Mouse (Mus musculus): ENCODE measurements at regions not wholly inside any gene's neighbourhood (a gene's known extent, or its start where the extent isn't known, plus 50 kb on each side); places are given as distances from the start of the nearest gene placed in this dataset.

DNA sequence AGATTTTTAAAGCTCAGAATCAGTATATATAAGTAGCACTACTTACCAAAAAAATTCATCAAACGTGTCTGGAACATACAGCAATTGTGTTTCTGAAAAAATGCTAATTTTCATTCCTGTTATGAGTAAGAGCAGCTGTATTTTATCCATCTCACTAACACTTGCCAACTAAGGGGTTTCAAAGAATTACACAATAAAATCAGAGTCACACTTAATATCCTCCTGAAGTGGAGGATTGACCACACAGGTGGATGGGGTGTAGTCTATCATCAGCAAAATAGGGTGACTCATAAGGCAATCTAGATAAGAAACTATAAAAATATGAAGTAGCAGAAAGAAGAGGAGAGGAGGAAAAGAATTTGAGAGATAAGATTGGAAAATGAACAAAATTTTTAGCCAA, 102.0 kb downstream of the Hpgd start:
- Histone ChIP-seq H3K4me1 (no peaks in the 10 kb centered on the region), H3K27me3 (replicated peaks) (no peaks in the 10 kb centered on the region), H3K27ac (no peak overlapping the region), H3K4me3 (replicated peaks) (no peak overlapping the region), H3K4me2 (no peak overlapping the region), H3K9me3 (no peaks in the 10 kb centered on the region), H3K36me3 (no peaks in the 10 kb centered on the region), H3K9ac (no peak overlapping the region)
- 43% methylated on average over 1 of the region's 1 CpGs for WGBS
- ATAC-seq (ENCODE audit: insufficient read depth, low FRiP score, low read depth), result no peak

GRCm38 (mm10) chr8:56392626-56393025, 98.2 kb downstream of the Hpgd start:
- no peak for ATAC-seq (ENCODE audit: insufficient read depth, low FRiP score, low read depth)
- Histone ChIP-seq H3K27ac (no peak overlapping the region), H3K4me3 (replicated peaks) (no peak overlapping the region), H3K9me3 (no peaks in the 10 kb centered on the region), H3K36me3 (no peaks in the 10 kb centered on the region), H3K4me1 (no peaks in the 10 kb centered on the region), H3K9ac (no peak overlapping the region), H3K4me2 (no peak overlapping the region), H3K27me3 (replicated peaks) (no peaks in the 10 kb centered on the region)
- 42% methylated on average over 2 of the region's 2 CpGs for WGBS

DNA sequence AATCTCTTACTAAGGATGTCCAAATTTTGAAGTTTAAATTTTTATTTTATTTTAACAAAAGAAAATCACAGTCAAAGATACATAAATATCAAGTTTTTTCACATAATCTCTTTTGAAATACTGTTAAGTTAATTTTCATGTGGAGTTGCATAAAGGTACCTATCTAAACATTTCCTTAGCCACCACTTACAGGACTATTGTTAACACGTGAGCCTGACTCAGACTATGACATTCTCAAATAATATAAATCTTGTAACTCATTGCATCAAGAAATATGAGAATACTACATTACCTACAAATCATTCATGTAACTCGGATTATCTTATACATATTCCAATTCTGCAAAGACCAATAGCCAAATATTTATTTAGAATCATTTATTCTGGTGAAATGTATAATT, 97.8 kb downstream of the Hpgd start:
- H3K36me3 ChIP-seq, result no peaks in the 10 kb centered on the region
- no peaks in the 10 kb centered on the region for H3K4me1 ChIP-seq
- H3K9ac ChIP-seq, result no peak overlapping the region
- H3K4me2 ChIP-seq, result no peak overlapping the region
- no peaks in the 10 kb centered on the region for H3K27me3 ChIP-seq (replicated peaks)
- no peaks in the 10 kb centered on the region for H3K9me3 ChIP-seq
- no peak overlapping the region for H3K27ac ChIP-seq
- ATAC-seq (ENCODE audit: insufficient read depth, low FRiP score, low read depth), result no peak
- 44% methylated on average over 2 of the region's 2 CpGs for WGBS
- H3K4me3 ChIP-seq (replicated peaks), result no peak overlapping the region

Data from stomach, embryonic 15.5 days (tissue).